Mouse (Mus musculus): ENCODE measurements at regions not wholly inside any gene's neighbourhood (a gene's known extent, or its start where the extent isn't known, plus 50 kb on each side); places are given as distances from the start of the nearest gene placed in this dataset.

DNA sequence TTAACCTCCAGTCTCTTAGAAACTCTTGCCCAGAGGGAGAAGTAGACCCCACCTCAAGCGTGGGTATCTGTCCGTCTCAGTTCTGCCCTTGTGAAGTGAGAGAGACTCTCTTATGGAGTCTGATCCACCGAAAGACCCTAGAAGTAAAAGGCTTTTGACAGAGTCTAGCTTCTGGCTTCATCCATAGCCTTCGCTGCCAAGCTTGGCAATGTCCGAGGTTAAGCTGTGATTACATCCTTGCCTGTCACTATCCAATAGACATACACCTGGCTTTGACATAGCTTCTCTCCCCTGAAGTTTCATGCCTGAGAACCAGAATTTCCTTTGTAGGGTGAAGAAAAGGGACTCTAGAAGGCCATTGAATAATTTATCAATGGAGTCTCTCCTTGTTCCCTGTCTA, 230.9 kb downstream of the Wnt5a start:
- TF ChIP-seq CTCF (IDR thresholded peaks at IDR 0.05; ENCODE audit: borderline replicate concordance, insufficient read depth, low read depth, low read length) (no peak), POLR2A (IDR thresholded peaks at IDR 0.05; ENCODE audit: borderline replicate concordance, insufficient read depth, low read length) (no peak)

Measured in cerebellum, adult 2 months (tissue).